Mouse (Mus musculus): ENCODE data around the gene Efnb3. TPM values are rescaled to one million over a fixed set of nuclear protein-coding genes. Genes with fewer than 3 reads are reported as not detected.

Gene Efnb3
- polyA plus RNA-seq, 1 experiment from 2014 or later: 10.2 TPM

GRCm38 (mm10) chr11:69559183-69559582, 822 bp downstream of the Efnb3 start:
- H3K9me3 ChIP-seq: no peaks in the 10 kb centered on the region
- no peaks in the 10 kb centered on the region for H3K27me3 ChIP-seq (replicated peaks)
- peak overlapping the region; percentile 96 for H3K4me2 ChIP-seq (replicated peaks)
- peaks cover 23% of the 10 kb centered on the region for H3K4me1 ChIP-seq (replicated peaks)
- H3K27ac ChIP-seq: 0 out of 2 replicates have a peak overlapping the region, but pooled peaks have one; percentile 6
- 15% methylated on average over 5 of the region's 5 CpGs for WGBS
- H3K9ac ChIP-seq: peak overlapping the region; percentile 78
- peak overlapping the region; percentile 56 for H3K4me3 ChIP-seq (replicated peaks)
- ATAC-seq: no peak
- H3K36me3 ChIP-seq: peaks cover 9% of the 10 kb centered on the region; the same call in 1 of the 2 replicates

- Histone ChIP-seq H3K36me3 (peaks cover 9% of the 10 kb centered on the region; the same call in 1 of the 2 replicates), H3K4me1 (replicated peaks) (peaks cover 23% of the 10 kb centered on the region), H3K9me3 (no peaks in the 10 kb centered on the region), H3K9ac (peak overlapping the region; percentile 78), H3K4me2 (replicated peaks) (peak overlapping the region; percentile 96), H3K27me3 (replicated peaks) (no peaks in the 10 kb centered on the region), H3K4me3 (replicated peaks) (peak overlapping the region; percentile 56; the same call in 1 of the 2 replicates), H3K27ac (no peak overlapping the region)
- ATAC-seq: no peak
- 20% methylated on average over 6 of the region's 6 CpGs for WGBS
These were observed 1.2 kb downstream of the Efnb3 start for GRCm38 (mm10) chr11:69558756-69559155.

GRCm38 (mm10) chr11:69557381-69557958, 2.5 kb downstream of the Efnb3 start:
- Histone ChIP-seq H3K4me1 (replicated peaks) (peaks cover 27% of the 10 kb centered on the region), H3K27me3 (replicated peaks) (no peaks in the 10 kb centered on the region), H3K27ac (no peak overlapping the region), H3K4me3 (replicated peaks) (no peak overlapping the region), H3K9me3 (no peaks in the 10 kb centered on the region), H3K9ac (no peak overlapping the region), H3K4me2 (replicated peaks) (no peak overlapping the region), H3K36me3 (peaks cover 4% of the 10 kb centered on the region; the same call in 1 of the 2 replicates)
- ATAC-seq: no peak
- 48% methylated on average over 14 of the region's 14 CpGs for WGBS

GRCm38 (mm10) chr11:69554539-69555140, 5.4 kb downstream of the Efnb3 start:
- Histone ChIP-seq H3K9ac (no peak overlapping the region), H3K4me3 (replicated peaks) (no peak overlapping the region), H3K27ac (no peak overlapping the region), H3K27me3 (replicated peaks) (no peaks in the 10 kb centered on the region), H3K36me3 (no peaks in the 10 kb centered on the region), H3K9me3 (no peaks in the 10 kb centered on the region), H3K4me2 (replicated peaks) (no peak overlapping the region), H3K4me1 (replicated peaks) (peaks cover 13% of the 10 kb centered on the region)
- no peak for ATAC-seq
- WGBS: 81% methylated on average over 5 of the region's 5 CpGs

GRCm38 (mm10) chr11:69553341-69553721, 6.7 kb downstream of the Efnb3 start:
- H3K4me2 ChIP-seq (replicated peaks): no peak overlapping the region
- H3K27ac ChIP-seq: no peak overlapping the region
- no peak for ATAC-seq
- H3K9ac ChIP-seq: no peak overlapping the region
- H3K27me3 ChIP-seq (replicated peaks): no peaks in the 10 kb centered on the region
- H3K4me1 ChIP-seq (replicated peaks): 0 out of 2 replicates have a peak, but pooled peaks cover 11% of the 10 kb centered on the region
- H3K36me3 ChIP-seq: no peaks in the 10 kb centered on the region
- WGBS: 23% methylated on average over 2 of the region's 2 CpGs
- no peaks in the 10 kb centered on the region for H3K9me3 ChIP-seq
- no peak overlapping the region for H3K4me3 ChIP-seq (replicated peaks)

GRCm38 (mm10) chr11:69552622-69553340, 7.2 kb downstream of the Efnb3 start:
- no peak overlapping the region for H3K27ac ChIP-seq
- no peaks in the 10 kb centered on the region for H3K27me3 ChIP-seq (replicated peaks)
- H3K9me3 ChIP-seq: no peaks in the 10 kb centered on the region
- 30% methylated on average over 14 of the region's 14 CpGs for WGBS
- no peaks in the 10 kb centered on the region for H3K36me3 ChIP-seq
- H3K9ac ChIP-seq: no peak overlapping the region
- H3K4me2 ChIP-seq (replicated peaks): no peak overlapping the region
- ATAC-seq: no peak
- H3K4me1 ChIP-seq (replicated peaks): peaks cover 15% of the 10 kb centered on the region; the same call in 1 of the 2 replicates
- no peak overlapping the region for H3K4me3 ChIP-seq (replicated peaks)

GRCm38 (mm10) chr11:69551310-69551709, 8.7 kb downstream of the Efnb3 start:
- Histone ChIP-seq H3K27me3 (replicated peaks) (no peaks in the 10 kb centered on the region), H3K4me3 (replicated peaks) (no peak overlapping the region), H3K9ac (no peak overlapping the region), H3K36me3 (no peaks in the 10 kb centered on the region), H3K9me3 (no peaks in the 10 kb centered on the region), H3K27ac (no peak overlapping the region), H3K4me1 (replicated peaks) (peaks cover 24% of the 10 kb centered on the region), H3K4me2 (replicated peaks) (no peak overlapping the region)
- WGBS: 81% methylated on average over 4 of the region's 4 CpGs
- ATAC-seq: no peak

GRCm38 (mm10) chr11:69549060-69549656, 10.8 kb downstream of the Efnb3 start, which contains the start of gene Dnah2:
TSS of gene Dnah2 (minus strand) at chr11:69549110.
- peak within 1 kb of the TSS; percentile 86; the same call in 1 of the 2 replicates for H3K4me2 ChIP-seq (replicated peaks)

GRCm38 (mm10) chr11:69547071-69547470, 12.9 kb downstream of the Efnb3 start:
- H3K4me3 ChIP-seq (replicated peaks): peak overlapping the region; percentile 49
- peak; percentile 44 for ATAC-seq
- WGBS: 3% methylated on average over 15 of the region's 15 CpGs
- peaks cover 27% of the 10 kb centered on the region for H3K4me1 ChIP-seq (replicated peaks)
- peak overlapping the region; percentile 52 for H3K9ac ChIP-seq
- no peaks in the 10 kb centered on the region for H3K9me3 ChIP-seq
- H3K27ac ChIP-seq: peak overlapping the region; percentile 84
- H3K4me2 ChIP-seq (replicated peaks): peak overlapping the region; percentile 86
- no peaks in the 10 kb centered on the region for H3K27me3 ChIP-seq (replicated peaks)
- H3K36me3 ChIP-seq: no peaks in the 10 kb centered on the region

More at GRCm38 (mm10) chr11:69549060-69549656, 10.8 kb downstream of the Efnb3 start, which contains the start of gene Dnah2:
- Histone ChIP-seq H3K4me3 (replicated peaks) (no peak within 1 kb of the TSS), H3K9ac (no peak within 1 kb of the TSS), H3K4me1 (replicated peaks) (peaks cover 30% of the 10 kb centered on the region), H3K36me3 (no peaks in the 10 kb centered on the region), H3K9me3 (no peaks in the 10 kb centered on the region), H3K27ac (no peak within 1 kb of the TSS), H3K27me3 (replicated peaks) (no peaks in the 10 kb centered on the region)
- no peak for ATAC-seq
- WGBS: 37% methylated on average over 12 of the region's 12 CpGs

GRCm38 (mm10) chr11:69546423-69547053, 13.5 kb downstream of the Efnb3 start:
- H3K4me2 ChIP-seq (replicated peaks): peak overlapping the region; percentile 86
- peak overlapping the region; percentile 84 for H3K27ac ChIP-seq
- ATAC-seq: peak; percentile 75
- H3K4me1 ChIP-seq (replicated peaks): peaks cover 27% of the 10 kb centered on the region
- H3K36me3 ChIP-seq: no peaks in the 10 kb centered on the region
- H3K4me3 ChIP-seq (replicated peaks): peak overlapping the region; percentile 49
- no peaks in the 10 kb centered on the region for H3K9me3 ChIP-seq
- no peaks in the 10 kb centered on the region for H3K27me3 ChIP-seq (replicated peaks)
- peak overlapping the region; percentile 52 for H3K9ac ChIP-seq
- under 1% methylated on average over 44 of the region's 44 CpGs for WGBS

GRCm38 (mm10) chr11:69545957-69546356, 14.0 kb downstream of the Efnb3 start:
- peaks cover 27% of the 10 kb centered on the region for H3K4me1 ChIP-seq (replicated peaks)
- peak; percentile 40 for ATAC-seq
- H3K36me3 ChIP-seq: no peaks in the 10 kb centered on the region
- peak overlapping the region; percentile 52 for H3K9ac ChIP-seq
- H3K27ac ChIP-seq: peak overlapping the region; percentile 84
- H3K27me3 ChIP-seq (replicated peaks): no peaks in the 10 kb centered on the region
- no peaks in the 10 kb centered on the region for H3K9me3 ChIP-seq
- H3K4me3 ChIP-seq (replicated peaks): peak overlapping the region; percentile 49
- H3K4me2 ChIP-seq (replicated peaks): peak overlapping the region; percentile 86
- WGBS: 6% methylated on average over 7 of the region's 7 CpGs
